In genomic region chr17:31091023-31091735, GRCm38 (mm10) we compare ENCODE assay signal across 10 mouse cellular contexts. TPM values are rescaled to one million over a fixed set of nuclear protein-coding genes. Genes with fewer than 3 reads are reported as not detected.
DNase-seq lines count a peak whose midpoint lies in the region; ATAC-seq lines count a peak whose summit lies in the region.
"Had no signal": no experiment of that assay in that cellular context is flagged by ENCODE, and none has a peak within 500 bp of the region (broad histone marks: within the 10 kb centered on the region; RNA-seq: fewer than 3 reads in every experiment).

No protein-coding gene starts in this region.

- 0 out of 2 replicates have a peak, but pooled peaks cover 3% of the 10 kb centered on the region for H3K9me3 ChIP-seq in hindbrain, embryonic 10.5 days
- no peaks in the 10 kb centered on the region for H3K9me3 ChIP-seq in hindbrain, embryonic 16.5 days (ENCODE audit: control insufficient read depth, low read length)
- H3K9me3 ChIP-seq in hindbrain, embryonic 14.5 days (ENCODE audit: control insufficient read depth, low read length) = no peaks in the 10 kb centered on the region
- H3K9me3 ChIP-seq in midbrain, embryonic 14.5 days (ENCODE audit: control insufficient read depth, low read length) = no peaks in the 10 kb centered on the region

- no peak overlapping the region for H3K4me2 ChIP-seq in hindbrain, embryonic 16.5 days (ENCODE audit: low read length)
- no peak overlapping the region for H3K4me2 ChIP-seq in hindbrain, embryonic 14.5 days (replicated peaks)
- H3K4me2 ChIP-seq in midbrain, embryonic 14.5 days (ENCODE audit: low read length) = no peak overlapping the region

- peak overlapping the region; percentile 71 for H3K27ac ChIP-seq in hindbrain, embryonic 10.5 days
- no peak overlapping the region for H3K27ac ChIP-seq in hindbrain, embryonic 16.5 days (ENCODE audit: low read depth, low read length)
- H3K27ac ChIP-seq in hindbrain, embryonic 14.5 days = peak overlapping the region; percentile 12; the same call in 1 of the 2 replicates
- H3K27ac ChIP-seq in midbrain, embryonic 14.5 days (replicated peaks; ENCODE audit: low read depth, low read length) = peak overlapping the region; percentile 27
- H3K27ac ChIP-seq: macrophage had no signal

- no peak overlapping the region for H3K9ac ChIP-seq in hindbrain, embryonic 16.5 days (ENCODE audit: low read depth, low read length)
- peak overlapping the region; percentile 14 for H3K9ac ChIP-seq in hindbrain, embryonic 14.5 days
- H3K9ac ChIP-seq in midbrain, embryonic 14.5 days (replicated peaks; ENCODE audit: low read length) = no peak overlapping the region

- H3K27me3 ChIP-seq in hindbrain, embryonic 10.5 days (ENCODE audit: insufficient read depth, poor library complexity, severe bottlenecking) = no peaks in the 10 kb centered on the region
- no peaks in the 10 kb centered on the region for H3K27me3 ChIP-seq in hindbrain, embryonic 16.5 days (replicated peaks; ENCODE audit: control insufficient read depth, insufficient read depth, low read length)
- no peaks in the 10 kb centered on the region for H3K27me3 ChIP-seq in hindbrain, embryonic 14.5 days (ENCODE audit: control insufficient read depth, insufficient read depth, low read length)
- no peaks in the 10 kb centered on the region for H3K27me3 ChIP-seq in midbrain, embryonic 14.5 days (ENCODE audit: control insufficient read depth, insufficient read depth, low read length)

- H3K36me3 ChIP-seq in hindbrain, embryonic 10.5 days = peaks cover 6% of the 10 kb centered on the region; the same call in 1 of the 2 replicates
- H3K36me3 ChIP-seq in hindbrain, embryonic 16.5 days (ENCODE audit: control insufficient read depth, insufficient read depth, low read length) = peaks cover 12% of the 10 kb centered on the region
- peaks cover 8% of the 10 kb centered on the region for H3K36me3 ChIP-seq in hindbrain, embryonic 14.5 days (replicated peaks; ENCODE audit: control insufficient read depth, insufficient read depth)
- 0 out of 2 replicates have a peak, but pooled peaks cover 7% of the 10 kb centered on the region for H3K36me3 ChIP-seq in midbrain, embryonic 14.5 days (ENCODE audit: control insufficient read depth, insufficient read depth, low read length)

- H3K4me3 ChIP-seq in hindbrain, embryonic 10.5 days = no peak overlapping the region
- H3K4me3 ChIP-seq in hindbrain, embryonic 16.5 days (ENCODE audit: low read length) = no peak overlapping the region
- no peak overlapping the region for H3K4me3 ChIP-seq in hindbrain, embryonic 14.5 days (replicated peaks; ENCODE audit: low read length)
- H3K4me3 ChIP-seq in midbrain, embryonic 14.5 days (replicated peaks; ENCODE audit: low read depth, low read length) = no peak overlapping the region

- ATAC-seq in hindbrain, embryonic 16.5 days = no peak
- ATAC-seq in hindbrain, embryonic 14.5 days (ENCODE audit: low FRiP score) = no peak
- ATAC-seq in midbrain, embryonic 14.5 days (ENCODE audit: low FRiP score, low TSS enrichment) = no peak

- WGBS in hindbrain, embryonic 10.5 days = 58% methylated on average over 13 of the region's 13 CpGs
- 38% methylated on average over 13 of the region's 13 CpGs for WGBS in hindbrain, embryonic 16.5 days
- WGBS in hindbrain, embryonic 14.5 days = 39% methylated on average over 13 of the region's 13 CpGs
- 31% methylated on average over 13 of the region's 13 CpGs for WGBS in midbrain, embryonic 14.5 days

- no peak for DNase-seq in hindbrain, embryonic 10.5 days (ENCODE audit: low spot score)
- peak; percentile 80 for DNase-seq in c-Kit-positive CD71-positive TER-119-positive erythroid progenitor cells, embryonic 14.5 days (ENCODE audit: low spot score)
- DNase-seq in hindbrain, embryonic 14.5 days (ENCODE audit: low spot score) = no peak
- peak; percentile 54 for DNase-seq in midbrain, embryonic 14.5 days
- DNase-seq in left cerebral cortex, adult 11 months (ENCODE audit: low spot score) = no peak
- DNase-seq in cerebellum, adult 11-12 months = no peak
- no peak for DNase-seq in embryo, embryonic 10 days (ENCODE audit: low spot score)
- DNase-seq: cerebellum, adult 2 months had no signal

- H3K4me1 ChIP-seq in hindbrain, embryonic 10.5 days (replicated peaks) = peaks cover 57% of the 10 kb centered on the region
- peaks cover 35% of the 10 kb centered on the region for H3K4me1 ChIP-seq in hindbrain, embryonic 16.5 days (ENCODE audit: control insufficient read depth, insufficient read depth, low read depth, low read length)
- peaks cover 49% of the 10 kb centered on the region for H3K4me1 ChIP-seq in hindbrain, embryonic 14.5 days (replicated peaks; ENCODE audit: control insufficient read depth, insufficient read depth, low read length)
- peaks cover 39% of the 10 kb centered on the region for H3K4me1 ChIP-seq in midbrain, embryonic 14.5 days (ENCODE audit: control insufficient read depth, insufficient read depth, low read length)

RNA-seq across cellular contexts. Expression of gene Abcg1, which starts 33.7 kb away (rescaled TPM):
- 6.9 and 9.7 TPM in 2 replicates for polyA plus RNA-seq in hindbrain, embryonic 10.5 days (2016; fragmentation: Nextera tagmentation; extraction: Ambion mirVana)
- 20.2 and 20.9 TPM in 2 replicates for polyA plus RNA-seq in hindbrain, embryonic 16.5 days (2015; fragmentation: Nextera tagmentation; extraction: Ambion mirVana)
- polyA plus RNA-seq in hindbrain, embryonic 14.5 days (2014; fragmentation: Nextera tagmentation; extraction: Ambion mirVana) = 19.3 and 21.1 TPM in 2 replicates
- polyA plus RNA-seq in midbrain, embryonic 14.5 days (2014; fragmentation: Nextera tagmentation; extraction: Ambion mirVana) = 23.1 and 24.7 TPM in 2 replicates

RNA-seq across cellular contexts. Expression of gene Tff3, which starts 38.3 kb away (rescaled TPM):
- polyA plus RNA-seq in hindbrain, embryonic 10.5 days (2016; fragmentation: Nextera tagmentation; extraction: Ambion mirVana) = 1.1 TPM in 1 of 2 replicates, not detected in the other
- 0.94 and 1.1 TPM in 2 replicates for polyA plus RNA-seq in hindbrain, embryonic 16.5 days (2015; fragmentation: Nextera tagmentation; extraction: Ambion mirVana)
- 2.9 and 4.5 TPM in 2 replicates for polyA plus RNA-seq in hindbrain, embryonic 14.5 days (2014; fragmentation: Nextera tagmentation; extraction: Ambion mirVana)
- 0.51 and 1.3 TPM in 2 replicates for polyA plus RNA-seq in midbrain, embryonic 14.5 days (2014; fragmentation: Nextera tagmentation; extraction: Ambion mirVana)
- polyA plus RNA-seq: macrophage had no signal

RNA-seq across cellular contexts. Expression of gene Tff2, which starts 52.9 kb away (rescaled TPM):
- not detected in 2 replicates for polyA plus RNA-seq in hindbrain, embryonic 10.5 days (2016; fragmentation: Nextera tagmentation; extraction: Ambion mirVana)
- polyA plus RNA-seq in hindbrain, embryonic 16.5 days (2015; fragmentation: Nextera tagmentation; extraction: Ambion mirVana) = not detected in 2 replicates
- polyA plus RNA-seq in hindbrain, embryonic 14.5 days (2014; fragmentation: Nextera tagmentation; extraction: Ambion mirVana) = not detected in 2 replicates
- not detected in 2 replicates for polyA plus RNA-seq in midbrain, embryonic 14.5 days (2014; fragmentation: Nextera tagmentation; extraction: Ambion mirVana)
- polyA plus RNA-seq: cerebellum, adult 2 months; macrophage had no signal

Comparison
In these comparisons a context has a peak if more than half of its experiments do, and no peak if none do; other contexts are left out.
1. DNase-seq: peak in c-Kit-positive CD71-positive TER-119-positive erythroid progenitor cells, embryonic 14.5 days (single experiment) and midbrain, embryonic 14.5 days (single experiment); none in hindbrain, embryonic 10.5 days (single experiment), hindbrain, embryonic 14.5 days (single experiment), left cerebral cortex, adult 11 months (single experiment), cerebellum, adult 11-12 months (single experiment) and embryo, embryonic 10 days (single experiment).